Mouse (Mus musculus): ENCODE data around the gene Fam20b.

DNA sequence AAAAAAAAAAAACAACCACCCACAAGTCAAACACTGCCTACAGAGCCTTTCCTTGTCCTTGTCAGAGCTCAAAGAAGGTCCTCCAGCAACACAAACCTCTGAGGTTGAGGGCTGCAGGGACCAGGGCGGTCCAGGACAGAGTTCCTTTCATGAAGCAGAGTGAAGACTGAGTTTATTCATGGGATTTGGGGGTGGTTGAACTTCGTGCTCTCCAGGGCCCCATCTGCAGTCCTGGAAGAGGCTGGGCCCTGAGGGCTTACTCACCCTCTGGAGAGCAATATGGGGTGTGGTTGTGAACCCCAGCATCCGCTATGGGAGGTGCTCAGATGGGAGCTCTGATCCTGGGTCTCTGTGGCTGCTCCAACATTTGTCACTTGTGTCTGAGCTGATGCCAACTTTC, 15.1 kb upstream of the Fam20b start:
- TF ChIP-seq CTCF (IDR thresholded peaks at IDR 0.05; ENCODE audit: insufficient read depth, low read depth, low read length), result no peak
- TF ChIP-seq POLR2A (IDR thresholded peaks at IDR 0.05; ENCODE audit: insufficient read depth, low read depth, low read length), result no peak

Measured in olfactory bulb, adult 2 months (tissue).